Mouse (Mus musculus): ENCODE data around the gene Pam.

- TF ChIP-seq POLR2A (IDR thresholded peaks at IDR 0.05; ENCODE audit: borderline replicate concordance, insufficient read depth, low read length) (no peak), CTCF (IDR thresholded peaks at IDR 0.05; ENCODE audit: borderline replicate concordance, insufficient read depth, low read depth, low read length) (no peak)
These were observed 321.5 kb downstream of the Pam start for GRCm38 (mm10) chr1:97773973-97774372.

Data from cerebellum, adult 2 months (tissue).